Mouse (Mus musculus) lung, postnatal 25 days (tissue): ENCODE results near the gene Cd79a.

Experiments used
- DNase-seq: peaks from one replicate; pipeline ENCODE4 v3.0.0; 2022; ENCODE audit warnings: low spot score

Gene Cd79a

DNA sequence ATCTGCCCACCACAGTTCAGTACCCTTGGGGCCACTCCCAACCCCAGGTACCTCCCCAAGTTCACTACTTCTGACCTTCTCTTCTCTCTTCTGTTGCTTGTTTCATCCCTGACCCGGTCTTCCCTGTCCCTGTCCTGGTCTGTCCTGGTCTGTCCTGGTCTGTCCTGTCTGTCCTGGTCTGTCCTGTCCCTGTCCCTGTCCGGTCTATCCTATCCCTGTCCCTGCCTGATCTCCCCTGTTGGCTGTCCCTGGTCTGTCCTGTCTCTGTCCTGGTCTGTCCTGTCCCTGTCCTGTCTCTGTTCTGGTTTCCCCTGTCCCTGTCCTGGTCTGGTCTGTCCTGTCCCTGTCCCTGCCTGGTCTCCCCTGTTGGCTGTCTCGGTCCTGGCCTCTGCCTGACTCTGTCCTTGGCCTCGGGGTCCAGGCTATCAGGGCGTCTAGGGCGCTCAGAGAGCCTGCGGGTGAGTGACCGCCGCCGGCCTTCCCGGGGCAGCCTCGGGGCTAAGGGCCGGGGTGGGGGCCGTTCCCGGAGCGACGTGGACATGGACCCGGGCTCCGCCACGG, 21.7 kb downstream of the Cd79a start:
- no peak for DNase-seq

- DNase-seq, result no peak
These were observed 22.5 kb downstream of the Cd79a start for GRCm38 (mm10) chr7:24919728-24920127.

GRCm38 (mm10) chr7:24930475-24930874, 33.3 kb downstream of the Cd79a start:
- no peak for DNase-seq

GRCm38 (mm10) chr7:24931651-24932050, 34.5 kb downstream of the Cd79a start:
- DNase-seq, result no peak

- no peak for DNase-seq
These were observed 46.5 kb downstream of the Cd79a start for GRCm38 (mm10) chr7:24943641-24944040.

GRCm38 (mm10) chr7:24944257-24944950, 47.2 kb downstream of the Cd79a start, which contains the start of gene Gm4881:
Gm4881 (minus strand) TSS chr7:24944494.
- DNase-seq, result no peak

- DNase-seq, result no peak
These were observed 50.3 kb downstream of the Cd79a start for GRCm38 (mm10) chr7:24947316-24948048.

DNA sequence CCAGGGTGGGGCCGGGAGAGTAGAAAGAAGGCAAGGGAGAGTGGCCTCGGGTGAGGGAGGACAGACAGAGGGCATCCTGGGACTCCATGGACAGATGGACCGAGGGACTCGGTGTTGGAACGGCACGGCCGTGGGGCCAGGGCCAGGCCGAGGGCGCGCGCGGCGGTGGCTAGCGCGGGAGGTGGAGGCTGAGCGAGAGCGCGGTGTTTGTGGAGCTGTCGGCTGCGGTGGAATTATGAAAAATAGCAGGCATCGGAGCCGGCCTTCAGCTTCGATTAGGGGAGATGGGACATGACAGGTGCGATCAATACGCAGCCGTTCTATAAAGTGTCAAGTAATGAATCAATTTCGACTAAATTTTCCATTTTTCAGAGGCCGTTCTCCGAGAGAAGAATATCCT, 51.6 kb downstream of the Cd79a start:
- no peak for DNase-seq

GRCm38 (mm10) chr7:24949958-24950623, 52.9 kb downstream of the Cd79a start:
- peak; percentile 67 for DNase-seq
